Mouse (Mus musculus): ENCODE results near the gene Galnt16. TPM values are rescaled to one million over a fixed set of nuclear protein-coding genes. Genes with fewer than 3 reads are reported as not detected.

Gene Galnt16
- polyA plus RNA-seq (2012; rRNA removed), result 3.0 and 3.9 TPM in 2 replicates

GRCm38 (mm10) chr12:80517977-80518376 is at the start of gene Galnt16:
TSS of gene Galnt16 (plus strand) at chr12:80518277.
- DNase-seq (ENCODE audit: low read depth), result no peak

- no peak for DNase-seq (ENCODE audit: low read depth)
Observed at GRCm38 (mm10) chr12:80470206-80470605, 47.9 kb upstream of the Galnt16 start.

GRCm38 (mm10) chr12:80471926-80472325 is 46.2 kb upstream of the Galnt16 start:
- DNase-seq (ENCODE audit: low read depth), result no peak

GRCm38 (mm10) chr12:80473731-80474130 is 44.3 kb upstream of the Galnt16 start:
- no peak for DNase-seq (ENCODE audit: low read depth)

- no peak for DNase-seq (ENCODE audit: low read depth)
Observed at GRCm38 (mm10) chr12:80479986-80480385, 38.1 kb upstream of the Galnt16 start.

- no peak for DNase-seq (ENCODE audit: low read depth)
Observed at GRCm38 (mm10) chr12:80483397-80483796, 34.7 kb upstream of the Galnt16 start.

- DNase-seq (ENCODE audit: low read depth), result no peak
Observed at GRCm38 (mm10) chr12:80493311-80493710, 24.8 kb upstream of the Galnt16 start.

- DNase-seq (ENCODE audit: low read depth), result no peak
Observed at GRCm38 (mm10) chr12:80495691-80496090, 22.4 kb upstream of the Galnt16 start.

GRCm38 (mm10) chr12:80498356-80498755 is 19.7 kb upstream of the Galnt16 start:
- no peak for DNase-seq (ENCODE audit: low read depth)

GRCm38 (mm10) chr12:80500506-80500905 is 17.6 kb upstream of the Galnt16 start:
- no peak for DNase-seq (ENCODE audit: low read depth)

GRCm38 (mm10) chr12:80504718-80505117 is 13.4 kb upstream of the Galnt16 start:
- no peak for DNase-seq (ENCODE audit: low read depth)

GRCm38 (mm10) chr12:80507041-80507745 is 10.9 kb upstream of the Galnt16 start:
- DNase-seq (ENCODE audit: low read depth), result no peak

- no peak for DNase-seq (ENCODE audit: low read depth)
Observed at GRCm38 (mm10) chr12:80518393-80518756, 298 bp downstream of the Galnt16 start.

- no peak for DNase-seq (ENCODE audit: low read depth)
Observed at GRCm38 (mm10) chr12:80518757-80519620, 912 bp downstream of the Galnt16 start.

GRCm38 (mm10) chr12:80519621-80520332 is 1.7 kb downstream of the Galnt16 start:
- no peak for DNase-seq (ENCODE audit: low read depth)

GRCm38 (mm10) chr12:80522006-80522405 is 3.9 kb downstream of the Galnt16 start:
- no peak for DNase-seq (ENCODE audit: low read depth)

- no peak for DNase-seq (ENCODE audit: low read depth)
Observed at GRCm38 (mm10) chr12:80524276-80524921, 6.3 kb downstream of the Galnt16 start.

- DNase-seq (ENCODE audit: low read depth), result no peak
Observed at GRCm38 (mm10) chr12:80525513-80525912, 7.4 kb downstream of the Galnt16 start.

GRCm38 (mm10) chr12:80526511-80526910 is 8.4 kb downstream of the Galnt16 start:
- no peak for DNase-seq (ENCODE audit: low read depth)

GRCm38 (mm10) chr12:80527727-80528389 is 9.8 kb downstream of the Galnt16 start:
- DNase-seq (ENCODE audit: low read depth), result peak; percentile 10

GRCm38 (mm10) chr12:80530052-80530451 is 12.0 kb downstream of the Galnt16 start:
- no peak for DNase-seq (ENCODE audit: low read depth)
